Mouse (Mus musculus): ENCODE data around the gene Pla1a. TPM values are rescaled to one million over a fixed set of nuclear protein-coding genes. Genes with fewer than 3 reads are reported as not detected.
"Not testable (repeated sequence)": the region's sequence is repeated elsewhere in the genome, so short reads cannot be mapped to it uniquely, and the experiment has no call there.

Pla1a gene
- total RNA-seq, 2 experiments from 2014 or later, result not detected

- no peak for ATAC-seq (replicated peaks; ENCODE audit: low FRiP score, low TSS enrichment, poor library complexity, severe bottlenecking)
Observed at GRCm38 (mm10) chr16:38461749-38462148, 28.8 kb upstream of the Pla1a start.

GRCm38 (mm10) chr16:38459990-38460389 lies 27.0 kb upstream of the Pla1a start:
- no peak for ATAC-seq (replicated peaks; ENCODE audit: low FRiP score, low TSS enrichment, poor library complexity, severe bottlenecking)

GRCm38 (mm10) chr16:38458600-38459280 lies 25.8 kb upstream of the Pla1a start:
- ATAC-seq (replicated peaks; ENCODE audit: low FRiP score, low TSS enrichment, poor library complexity, severe bottlenecking), result peak; percentile 24; the same call in 1 of the 2 replicates

DNA sequence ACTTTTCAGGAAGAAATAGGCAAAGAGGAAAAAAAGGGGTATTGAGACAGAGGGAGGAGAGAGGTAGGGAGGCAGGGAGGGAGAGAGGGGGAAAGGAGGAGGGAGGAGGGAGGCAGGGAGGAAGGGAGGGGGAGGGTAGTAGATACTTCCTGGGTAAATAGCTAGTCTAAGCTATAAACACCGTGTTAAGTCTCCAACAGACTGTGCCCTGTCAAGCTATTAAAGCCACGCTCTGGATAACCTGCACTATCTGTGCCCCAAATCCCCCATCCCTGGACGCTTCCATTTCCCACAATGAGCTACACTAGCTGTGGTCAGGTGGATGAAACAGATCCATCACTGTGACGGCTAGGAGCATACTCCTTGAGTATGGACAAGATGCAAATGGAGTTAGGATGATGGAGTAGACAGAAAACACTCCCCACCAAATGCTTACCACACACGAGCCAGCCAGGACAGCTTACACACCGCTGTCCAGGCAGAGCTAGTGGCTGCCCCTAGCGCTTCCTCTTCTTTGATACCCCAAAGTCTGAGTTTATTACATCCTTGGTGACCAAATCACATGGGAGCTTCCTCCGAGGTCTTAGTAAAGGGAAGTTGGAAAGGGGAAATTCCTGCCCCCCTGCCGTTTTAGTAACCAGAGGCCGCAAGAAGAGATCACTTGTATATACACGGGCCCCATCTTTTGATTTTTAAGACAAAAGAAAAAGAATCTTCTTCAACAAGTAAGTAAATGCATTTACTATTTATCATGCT lies 24.0 kb upstream of the Pla1a start:
- ATAC-seq (replicated peaks; ENCODE audit: low FRiP score, low TSS enrichment, poor library complexity, severe bottlenecking), result no peak

DNA sequence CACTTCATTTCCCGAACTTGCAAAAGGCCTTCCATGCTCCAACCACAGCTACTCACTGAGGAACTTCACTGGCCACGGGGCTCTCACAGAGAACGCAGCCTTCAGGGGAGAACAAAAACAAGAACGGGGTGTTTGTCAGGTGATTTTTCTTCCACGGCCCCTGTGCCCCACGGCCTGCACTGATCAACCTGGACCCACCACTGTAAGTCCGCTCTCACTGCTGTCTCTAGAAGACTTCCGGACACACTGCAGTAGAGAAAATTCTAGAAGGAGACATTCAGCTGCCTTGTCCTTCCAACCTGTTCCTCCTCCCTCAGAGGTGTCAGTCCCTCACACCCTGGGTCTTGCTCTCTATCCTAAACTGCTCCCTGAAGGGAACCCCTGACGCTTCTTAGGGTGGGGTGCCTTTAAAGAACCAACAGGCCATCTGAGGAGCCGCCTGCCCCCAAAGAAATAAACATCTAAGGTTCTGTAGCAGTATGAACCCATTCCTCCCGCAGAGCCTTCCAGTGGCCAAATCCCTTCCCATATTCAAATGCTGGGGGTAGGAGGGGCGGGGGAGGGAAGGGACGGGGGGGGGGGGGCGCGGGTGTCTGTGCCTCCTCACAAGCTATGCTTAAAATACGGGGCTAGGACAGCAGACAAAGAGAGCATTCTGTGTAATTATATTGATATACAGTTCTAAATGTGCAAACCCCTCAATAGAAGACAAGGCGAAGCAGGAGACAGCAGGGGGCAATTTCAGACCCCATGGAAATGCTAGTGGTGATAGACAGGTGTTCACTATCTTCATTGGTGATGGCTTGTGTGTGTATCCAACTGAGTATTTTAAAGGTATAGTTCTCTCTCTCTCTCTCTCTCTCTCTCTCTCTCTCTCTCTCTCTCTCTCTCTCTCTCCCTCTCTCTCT lies 22.8 kb upstream of the Pla1a start, which contains the start of gene Cd80:
Gene Cd80, plus strand, starts transcription at position 51 of the 908 bp plus-strand sequence.
- ATAC-seq (replicated peaks; ENCODE audit: low FRiP score, low TSS enrichment, poor library complexity, severe bottlenecking), result no peak

- ATAC-seq (replicated peaks; ENCODE audit: low FRiP score, low TSS enrichment, poor library complexity, severe bottlenecking), result no peak
Observed at GRCm38 (mm10) chr16:38454533-38455254, 21.7 kb upstream of the Pla1a start.

- peak; percentile 62 for ATAC-seq (replicated peaks; ENCODE audit: low FRiP score, low TSS enrichment, poor library complexity, severe bottlenecking)
Observed at GRCm38 (mm10) chr16:38453952-38454351, 21.0 kb upstream of the Pla1a start.

- no peak for ATAC-seq (replicated peaks; ENCODE audit: low FRiP score, low TSS enrichment, poor library complexity, severe bottlenecking)
Observed at GRCm38 (mm10) chr16:38453203-38453553, 20.2 kb upstream of the Pla1a start.

GRCm38 (mm10) chr16:38452442-38453202 lies 19.7 kb upstream of the Pla1a start, which contains the start of gene Adprh:
Gene Adprh (minus strand): TSS chr16:38452703.
- peak; percentile 88 for ATAC-seq (replicated peaks; ENCODE audit: low FRiP score, low TSS enrichment, poor library complexity, severe bottlenecking)

- ATAC-seq (replicated peaks; ENCODE audit: low FRiP score, low TSS enrichment, poor library complexity, severe bottlenecking), result no peak
Observed at GRCm38 (mm10) chr16:38451421-38452205, 18.7 kb upstream of the Pla1a start.

DNA sequence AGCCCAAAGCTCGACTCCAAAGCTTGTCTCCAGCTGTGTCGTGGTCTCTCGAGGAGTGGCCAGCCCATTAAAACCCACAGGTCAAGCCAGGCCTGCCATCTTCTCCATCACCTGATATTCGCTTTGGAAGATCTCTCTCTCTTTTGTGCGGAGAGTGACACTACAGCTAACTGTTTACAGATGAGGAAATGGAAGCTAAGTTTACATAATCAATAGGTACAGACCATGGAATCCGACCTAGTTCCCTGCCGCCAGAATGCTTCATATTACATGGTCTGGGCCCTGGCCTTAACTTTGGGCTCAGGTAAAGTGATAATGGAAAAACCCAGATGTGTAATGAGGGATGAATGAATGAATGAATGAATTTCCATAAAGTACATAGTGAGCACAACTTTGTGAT lies 17.8 kb upstream of the Pla1a start:
- ATAC-seq (replicated peaks; ENCODE audit: low FRiP score, low TSS enrichment, poor library complexity, severe bottlenecking), result no peak

- no peak for ATAC-seq (replicated peaks; ENCODE audit: low FRiP score, low TSS enrichment, poor library complexity, severe bottlenecking)
Observed at GRCm38 (mm10) chr16:38448458-38448857, 15.5 kb upstream of the Pla1a start.

DNA sequence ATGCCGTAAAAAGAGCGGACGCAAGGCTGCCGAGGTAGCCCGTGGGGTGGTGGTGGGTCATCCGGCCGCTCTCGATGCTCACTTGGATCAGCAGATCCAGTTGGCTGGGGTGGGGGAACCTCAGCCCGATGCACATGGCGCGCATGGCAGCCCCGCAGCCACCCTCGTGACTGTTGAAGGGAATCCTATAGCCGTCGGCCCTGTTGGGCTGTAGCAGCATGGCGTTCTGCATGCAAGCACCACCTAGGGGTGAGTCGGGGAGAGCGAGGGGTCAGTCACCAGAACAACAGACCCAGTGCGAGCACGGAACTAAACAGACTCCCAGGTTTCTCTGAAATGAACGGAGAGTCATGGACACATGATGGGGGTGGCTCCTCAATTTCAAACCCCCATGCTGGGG lies 14.4 kb upstream of the Pla1a start:
- ATAC-seq (replicated peaks; ENCODE audit: low FRiP score, low TSS enrichment, poor library complexity, severe bottlenecking), result no peak

- ATAC-seq (replicated peaks; ENCODE audit: low FRiP score, low TSS enrichment, poor library complexity, severe bottlenecking), result not testable (repeated sequence)
Observed at GRCm38 (mm10) chr16:38446141-38446540, 13.2 kb upstream of the Pla1a start.

DNA sequence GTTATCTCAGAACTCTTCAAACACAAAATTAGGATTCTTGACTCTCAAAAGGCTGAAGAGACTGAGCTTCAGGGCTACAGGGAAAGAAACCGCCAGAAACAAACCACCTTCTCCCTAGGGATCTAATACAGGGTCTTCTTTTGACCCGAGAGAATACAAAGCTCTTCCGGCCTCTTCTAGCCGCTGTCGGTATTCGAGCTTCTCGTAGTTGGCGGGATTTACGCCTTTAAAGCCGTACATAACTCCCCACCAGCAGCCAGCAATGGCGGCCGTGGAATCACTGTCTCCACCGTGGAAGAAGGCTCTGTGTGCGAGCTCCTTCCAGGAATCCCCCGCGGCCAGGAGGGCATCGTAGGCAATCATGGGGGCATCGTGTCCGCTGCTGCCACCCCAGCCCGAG lies 12.6 kb upstream of the Pla1a start:
- no peak for ATAC-seq (replicated peaks; ENCODE audit: low FRiP score, low TSS enrichment, poor library complexity, severe bottlenecking)

DNA sequence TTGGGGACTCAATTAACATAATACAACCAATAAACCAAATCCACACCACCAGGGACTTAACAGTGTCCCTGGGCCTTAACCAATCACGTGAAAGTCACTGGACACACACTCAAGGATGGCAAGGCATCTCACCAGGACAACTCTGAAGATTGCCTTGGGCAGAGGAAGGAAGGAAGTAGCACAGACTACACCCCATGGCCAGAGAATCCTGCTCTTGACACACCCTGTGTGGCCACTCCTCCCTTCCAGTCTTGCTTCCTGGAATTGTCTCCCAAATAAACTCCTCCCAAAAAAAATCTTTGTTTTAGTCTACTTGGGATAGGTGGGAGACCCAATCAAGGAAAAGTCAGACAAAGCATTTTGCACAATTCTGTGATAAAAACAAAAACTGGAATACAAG lies 12.1 kb upstream of the Pla1a start:
- ATAC-seq (replicated peaks; ENCODE audit: low FRiP score, low TSS enrichment, poor library complexity, severe bottlenecking), result no peak

DNA sequence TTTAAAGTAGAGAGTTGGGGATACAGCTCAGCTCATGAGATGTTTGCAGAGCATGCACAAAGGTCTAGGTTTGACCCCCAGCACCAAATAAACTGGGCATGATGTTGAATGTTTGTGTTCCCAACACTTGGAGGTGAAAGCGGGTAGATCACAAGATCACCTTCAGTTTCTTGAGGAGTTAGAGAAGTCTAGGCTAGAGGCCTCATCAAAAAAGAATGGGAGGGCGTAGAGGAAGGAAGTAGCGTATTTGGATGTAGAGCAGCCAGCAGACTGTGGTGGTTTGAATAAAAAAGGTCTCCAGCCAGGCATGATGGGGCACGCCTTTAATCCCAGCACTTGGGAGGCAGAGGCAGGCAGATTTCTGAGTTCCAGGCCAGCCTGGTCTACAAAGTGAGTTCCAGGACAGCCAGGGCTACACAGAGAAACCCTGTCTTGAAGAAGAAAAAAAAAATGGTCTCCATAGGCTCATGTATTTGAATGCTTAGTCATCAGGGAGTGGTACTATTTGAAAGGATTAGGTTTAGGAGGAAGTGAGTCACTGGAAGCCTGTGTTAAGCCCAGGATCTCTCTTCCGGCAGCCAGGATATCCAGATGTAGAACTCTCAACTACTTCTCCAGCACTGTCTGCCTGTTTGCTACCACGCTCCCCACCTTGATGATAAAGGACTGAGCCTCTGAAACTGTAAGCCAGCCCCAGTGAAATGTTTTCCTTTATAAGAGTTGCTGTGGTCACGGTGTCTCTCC lies 10.9 kb upstream of the Pla1a start:
- no peak for ATAC-seq (replicated peaks; ENCODE audit: low FRiP score, low TSS enrichment, poor library complexity, severe bottlenecking)

All from megakaryocyte-erythroid progenitor cell, adult 5-6 weeks (primary cell).